Mouse (Mus musculus) heart, embryonic 15.5 days (tissue): Measurements from ENCODE around the gene Ttll10. TPM values are rescaled to one million over a fixed set of nuclear protein-coding genes. Genes with fewer than 3 reads are reported as not detected.

ENCODE experiments used
- ATAC-seq: fragments of 200-750 bp; cut with Nextera tagmentation; replicated peaks from 2 replicates; pipeline ENCODE4 v1.8.0; 2017; ENCODE audit warnings: low read depth, moderate TSS enrichment; ENCODE audit not compliant: insufficient number of reproducible peaks, insufficient read depth, low FRiP score
- H3K27ac ChIP-seq: fragments of 300-500 bp; sonication (generic); 2 replicates; pipeline ENCODE4 v1.5.1; 2015; ENCODE audit warnings: mild to moderate bottlenecking, inconsistent platforms
- H3K27me3 ChIP-seq: fragments of 300-500 bp; sonication (generic); 2 replicates; pipeline ENCODE4 v1.6.1; 2015; ENCODE audit warnings: inconsistent platforms
- H3K36me3 ChIP-seq: fragments of 300-500 bp; sonication (generic); 2 replicates; pipeline ENCODE4 v1.6.1; 2015; ENCODE audit warnings: mild to moderate bottlenecking, inconsistent platforms
- H3K4me1 ChIP-seq: fragments of 300-500 bp; sonication (generic); replicated peaks from 2 replicates; pipeline ENCODE4 v1.6.1; 2015; ENCODE audit warnings: inconsistent platforms
- H3K4me2 ChIP-seq: fragments of 300-500 bp; sonication (generic); 2 replicates; pipeline ENCODE4 v1.6.1; 2015; ENCODE audit warnings: inconsistent platforms, mild to moderate bottlenecking, moderate library complexity
- H3K4me3 ChIP-seq: fragments of 300-500 bp; sonication (generic); 2 replicates; pipeline ENCODE4 v1.5.1; 2015; ENCODE audit warnings: mild to moderate bottlenecking, inconsistent platforms
- H3K9ac ChIP-seq: fragments of 300-500 bp; sonication (generic); 2 replicates; pipeline ENCODE4 v1.6.1; 2015; ENCODE audit warnings: mild to moderate bottlenecking, inconsistent platforms
- H3K9me3 ChIP-seq: fragments of 300-500 bp; sonication (generic); replicated peaks from 2 replicates; pipeline ENCODE4 v1.6.1; 2016; ENCODE audit warnings: inconsistent platforms
- WGBS: fragments of 180-500 bp; shearing (Covaris S2); methylation state at CpG from one replicate; pipeline ENCODE4 v1.1.7; 2015; ENCODE audit warnings: mixed read lengths; 5-methylcytosine and 5-hydroxymethylcytosine counted together
- polyA plus RNA-seq: library from polyadenylated mRNA; unstranded; fragments of >200 nt; fragmentation: Nextera tagmentation; extraction: Ambion mirVana; gene quantifications from 2 replicates; pipeline ENCODE4 v1.2.1, GENCODE M21; 2015

The Ttll10 gene
- polyA plus RNA-seq, 1 experiment from 2014 or later, result 0.59 TPM

- no peak overlapping the region for H3K4me3 ChIP-seq
- no peak overlapping the region for H3K27ac ChIP-seq
- no peak for ATAC-seq
- H3K4me1 ChIP-seq, result no peaks in the 10 kb centered on the region
- H3K4me2 ChIP-seq, result no peak overlapping the region
- H3K9me3 ChIP-seq, result no peaks in the 10 kb centered on the region
- no peaks in the 10 kb centered on the region for H3K36me3 ChIP-seq
- H3K9ac ChIP-seq, result no peak overlapping the region
- no peaks in the 10 kb centered on the region for H3K27me3 ChIP-seq
- WGBS, result 61% methylated on average over 5 of the region's 5 CpGs
Measured at GRCm38 (mm10) chr4:156044754-156045153, 14.5 kb downstream of the Ttll10 start.

GRCm38 (mm10) chr4:156034901-156035300 lies 24.3 kb downstream of the Ttll10 start:
- WGBS, result 9% methylated on average over 25 of the region's 25 CpGs
- H3K27ac ChIP-seq, result no peak overlapping the region
- ATAC-seq, result no peak
- 0 out of 2 replicates have a peak overlapping the region, but pooled peaks have one; percentile 27 for H3K9ac ChIP-seq
- H3K27me3 ChIP-seq, result peaks cover 30% of the 10 kb centered on the region
- peak overlapping the region; percentile 32 for H3K4me3 ChIP-seq
- no peaks in the 10 kb centered on the region for H3K9me3 ChIP-seq
- no peaks in the 10 kb centered on the region for H3K36me3 ChIP-seq
- peak overlapping the region; percentile 59 for H3K4me2 ChIP-seq
- peaks cover 33% of the 10 kb centered on the region for H3K4me1 ChIP-seq

GRCm38 (mm10) chr4:156034301-156034700 lies 24.9 kb downstream of the Ttll10 start:
- 70% methylated on average over 4 of the region's 4 CpGs for WGBS
- Histone ChIP-seq H3K4me3 (no peak overlapping the region), H3K9ac (no peak overlapping the region), H3K4me2 (no peak overlapping the region), H3K27me3 (peaks cover 30% of the 10 kb centered on the region), H3K4me1 (peaks cover 33% of the 10 kb centered on the region), H3K9me3 (no peaks in the 10 kb centered on the region), H3K27ac (no peak overlapping the region), H3K36me3 (no peaks in the 10 kb centered on the region)
- no peak for ATAC-seq

DNA sequence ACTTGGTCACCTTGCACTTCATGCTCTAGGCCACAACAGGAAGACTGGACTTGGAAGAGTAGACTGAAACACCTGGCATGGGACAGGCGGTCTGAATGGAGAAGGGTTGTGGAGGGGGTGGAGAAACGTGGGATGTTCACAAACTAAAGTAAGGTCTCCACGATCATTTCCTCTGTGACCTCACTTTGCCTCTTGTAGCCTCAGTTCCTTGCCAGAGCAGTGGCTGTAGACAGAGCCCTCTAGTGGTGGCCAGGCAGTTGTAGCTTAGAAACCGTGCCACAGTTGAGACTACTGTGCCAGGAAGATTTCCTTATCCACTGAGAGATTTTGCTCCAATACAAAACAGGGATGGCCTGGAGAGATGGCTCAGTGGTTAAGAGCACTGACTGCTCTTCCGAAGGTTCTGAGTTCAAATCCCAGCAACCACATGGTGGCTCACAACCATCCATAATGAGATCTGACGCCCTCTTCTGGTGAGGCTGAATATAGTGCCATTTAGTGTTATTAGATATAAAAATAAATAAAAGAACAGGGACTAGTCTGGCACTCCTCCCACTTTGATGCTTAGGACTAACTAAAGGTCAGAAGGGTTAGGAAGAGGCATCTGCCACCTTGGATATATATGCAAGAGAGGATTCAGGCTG lies 25.6 kb downstream of the Ttll10 start:
- no peak overlapping the region for H3K4me2 ChIP-seq

DNA sequence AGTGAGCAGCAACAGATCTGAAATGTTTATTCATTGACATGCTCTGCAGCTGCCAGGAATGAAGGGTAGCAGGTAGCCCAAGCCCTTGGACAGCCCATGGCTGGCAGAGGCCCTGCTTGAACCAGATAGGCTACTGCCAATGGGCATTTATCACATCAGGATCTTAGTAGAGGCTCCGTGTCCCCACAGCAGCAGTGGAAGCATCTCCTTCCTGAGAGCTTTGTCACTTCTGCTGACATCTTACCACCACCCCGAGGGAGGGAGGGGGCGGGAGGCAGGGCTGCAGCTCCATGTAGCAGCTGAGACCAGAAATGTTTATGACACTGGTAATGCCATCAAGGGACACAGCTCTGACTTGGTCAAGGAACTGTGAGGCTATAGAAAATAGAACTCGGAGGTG lies 26.4 kb downstream of the Ttll10 start:
- Histone ChIP-seq H3K27me3 (peaks cover 28% of the 10 kb centered on the region), H3K27ac (peak overlapping the region; percentile 97), H3K4me3 (no peak overlapping the region), H3K9ac (no peak overlapping the region), H3K4me1 (peaks cover 33% of the 10 kb centered on the region), H3K9me3 (no peaks in the 10 kb centered on the region), H3K4me2 (peak overlapping the region; percentile 79; the same call in 1 of the 2 replicates), H3K36me3 (peaks cover 6% of the 10 kb centered on the region; the same call in 1 of the 2 replicates)
- 84% methylated on average over 4 of the region's 4 CpGs for WGBS
- ATAC-seq, result no peak

More for the DNA sequence above, 25.6 kb downstream of the Ttll10 start:
- Histone ChIP-seq H3K4me3 (no peak overlapping the region), H3K27ac (no peak overlapping the region), H3K9ac (no peak overlapping the region), H3K9me3 (no peaks in the 10 kb centered on the region), H3K27me3 (peaks cover 30% of the 10 kb centered on the region), H3K36me3 (no peaks in the 10 kb centered on the region), H3K4me1 (peaks cover 33% of the 10 kb centered on the region)
- ATAC-seq, result no peak
- 43% methylated on average over 6 of the region's 6 CpGs for WGBS

- Histone ChIP-seq H3K9ac (peak overlapping the region; percentile 65), H3K27ac (peak overlapping the region; percentile 97), H3K4me3 (peak overlapping the region; percentile 67), H3K9me3 (no peaks in the 10 kb centered on the region), H3K27me3 (peaks cover 25% of the 10 kb centered on the region), H3K36me3 (peaks cover 8% of the 10 kb centered on the region; the same call in 1 of the 2 replicates), H3K4me2 (peak overlapping the region; percentile 79), H3K4me1 (peaks cover 33% of the 10 kb centered on the region)
- peak; percentile 92 for ATAC-seq
- 1% methylated on average over 24 of the region's 24 CpGs for WGBS
Measured at GRCm38 (mm10) chr4:156031593-156032391, 27.4 kb downstream of the Ttll10 start.

- H3K9me3 ChIP-seq, result no peaks in the 10 kb centered on the region
- peak overlapping the region; percentile 79 for H3K4me2 ChIP-seq
- H3K9ac ChIP-seq, result peak overlapping the region; percentile 65
- H3K4me1 ChIP-seq, result peaks cover 37% of the 10 kb centered on the region
- H3K4me3 ChIP-seq, result peak overlapping the region; percentile 67
- peak; percentile 14 for ATAC-seq
- H3K36me3 ChIP-seq, result peaks cover 8% of the 10 kb centered on the region; the same call in 1 of the 2 replicates
- peak overlapping the region; percentile 97 for H3K27ac ChIP-seq
- 11% methylated on average over 7 of the region's 7 CpGs for WGBS
- H3K27me3 ChIP-seq, result peaks cover 20% of the 10 kb centered on the region
Measured at GRCm38 (mm10) chr4:156031255-156031592, 28.0 kb downstream of the Ttll10 start.

GRCm38 (mm10) chr4:156030651-156031118 lies 28.5 kb downstream of the Ttll10 start:
- Histone ChIP-seq H3K9ac (peak overlapping the region; percentile 65), H3K4me1 (peaks cover 43% of the 10 kb centered on the region), H3K9me3 (no peaks in the 10 kb centered on the region), H3K4me3 (peak overlapping the region; percentile 67), H3K27me3 (peaks cover 14% of the 10 kb centered on the region), H3K4me2 (peak overlapping the region; percentile 79), H3K36me3 (peaks cover 8% of the 10 kb centered on the region; the same call in 1 of the 2 replicates), H3K27ac (peak overlapping the region; percentile 97)
- ATAC-seq, result no peak
- WGBS, result 41% methylated on average over 9 of the region's 9 CpGs

DNA sequence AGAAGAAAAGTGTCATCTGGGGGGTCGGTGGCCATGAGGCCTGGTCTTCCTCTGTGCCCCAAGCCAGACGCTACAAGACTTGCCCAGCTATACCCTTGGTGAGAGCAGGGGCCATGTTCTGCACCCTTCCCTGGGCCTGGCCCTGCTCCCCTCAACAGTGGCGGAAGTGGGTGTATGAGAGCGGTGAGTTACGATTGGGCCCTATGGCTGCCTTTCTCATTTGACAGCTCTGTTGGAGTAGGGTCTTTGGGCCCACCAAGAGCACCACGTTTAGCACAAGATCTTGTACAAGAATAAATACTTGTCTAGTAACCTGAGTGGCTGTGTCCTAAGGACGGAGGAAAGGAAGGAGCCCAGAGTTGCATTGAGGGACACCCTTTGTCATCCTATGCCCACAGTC lies 30.6 kb downstream of the Ttll10 start:
- Histone ChIP-seq H3K27me3 (no peaks in the 10 kb centered on the region), H3K4me3 (no peak overlapping the region), H3K36me3 (peaks cover 8% of the 10 kb centered on the region; the same call in 1 of the 2 replicates), H3K4me2 (no peak overlapping the region), H3K4me1 (peaks cover 36% of the 10 kb centered on the region), H3K9me3 (no peaks in the 10 kb centered on the region), H3K9ac (no peak overlapping the region), H3K27ac (no peak overlapping the region)
- no peak for ATAC-seq
- WGBS, result 89% methylated on average over 7 of the region's 7 CpGs

GRCm38 (mm10) chr4:156026013-156026412 lies 33.2 kb downstream of the Ttll10 start, which contains the start of gene Tnfrsf18:
Tnfrsf18 (plus strand) TSS chr4:156026164.
- peak; percentile 48 for ATAC-seq
- no peaks in the 10 kb centered on the region for H3K9me3 ChIP-seq
- no peak within 1 kb of the TSS for H3K4me3 ChIP-seq
- H3K36me3 ChIP-seq, result peaks cover 8% of the 10 kb centered on the region; the same call in 1 of the 2 replicates
- H3K4me2 ChIP-seq, result peak within 1 kb of the TSS; percentile 21; the same call in 1 of the 2 replicates
- H3K9ac ChIP-seq, result 0 out of 2 replicates have a peak within 1 kb of the TSS, but pooled peaks have one; percentile 2
- peaks cover 23% of the 10 kb centered on the region for H3K4me1 ChIP-seq
- peak within 1 kb of the TSS; percentile 50 for H3K27ac ChIP-seq
- WGBS, result 20% methylated on average over 4 of the region's 4 CpGs
- H3K27me3 ChIP-seq, result no peaks in the 10 kb centered on the region

DNA sequence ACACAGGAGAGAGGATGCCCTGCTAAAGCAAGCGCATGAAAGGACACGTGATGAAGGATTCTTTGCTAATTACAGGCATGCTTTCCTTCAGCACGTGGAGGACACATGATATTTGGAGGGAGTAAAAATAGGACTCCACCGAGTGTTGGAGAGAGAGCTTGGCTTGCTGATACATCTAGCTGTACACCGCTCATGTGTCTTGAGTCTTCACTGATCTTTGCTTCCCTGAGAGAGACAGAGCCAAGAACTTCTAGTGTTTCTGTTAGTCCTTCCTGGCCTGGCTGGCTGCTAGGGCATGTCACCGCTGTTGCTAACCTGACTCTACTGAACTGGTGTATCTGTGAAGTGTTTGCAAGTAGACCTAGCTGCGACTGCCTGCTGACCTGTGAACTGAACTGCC lies 35.0 kb downstream of the Ttll10 start:
- WGBS, result 74% methylated on average over 7 of the region's 7 CpGs
- Histone ChIP-seq H3K4me2 (no peak overlapping the region), H3K27me3 (no peaks in the 10 kb centered on the region), H3K27ac (no peak overlapping the region), H3K4me1 (peaks cover 12% of the 10 kb centered on the region), H3K36me3 (peaks cover 8% of the 10 kb centered on the region; the same call in 1 of the 2 replicates), H3K9ac (no peak overlapping the region), H3K9me3 (no peaks in the 10 kb centered on the region), H3K4me3 (no peak overlapping the region)
- no peak; the same call in 1 of the 2 replicates for ATAC-seq
